Mouse (Mus musculus) splenic B cell, adult 2 months (primary cell): ENCODE data around the gene Cox4i2.

ENCODE experiments used
- DNase-seq: peaks from one replicate; pipeline ENCODE4 v3.0.0-alpha.2; 2011; ENCODE audit warnings: low read depth, low spot score
- H3K27me3 ChIP-seq: 2 replicates; pipeline ENCODE4 v1.6.1; 2012; ENCODE audit warnings: mild to moderate bottlenecking, low read length, moderate library complexity, mixed read lengths; ENCODE audit not compliant: control insufficient read depth, poor library complexity, insufficient read depth, severe bottlenecking
- H3K36me3 ChIP-seq: 2 replicates; pipeline ENCODE4 v1.6.1; 2012; ENCODE audit warnings: mild to moderate bottlenecking, low read length, moderate library complexity, mixed read lengths; ENCODE audit not compliant: control insufficient read depth, poor library complexity, insufficient read depth, severe bottlenecking

The Cox4i2 gene

GRCm38 (mm10) chr2:152726751-152727335 is 27.1 kb upstream of the Cox4i2 start:
- no peaks in the 10 kb centered on the region for H3K36me3 ChIP-seq
- no peak for DNase-seq
- no peaks in the 10 kb centered on the region for H3K27me3 ChIP-seq

GRCm38 (mm10) chr2:152727795-152728510 is 26.0 kb upstream of the Cox4i2 start:
- H3K36me3 ChIP-seq: no peaks in the 10 kb centered on the region
- DNase-seq: no peak
- no peaks in the 10 kb centered on the region for H3K27me3 ChIP-seq

GRCm38 (mm10) chr2:152728594-152728993 is 25.4 kb upstream of the Cox4i2 start:
- Histone ChIP-seq H3K27me3 (no peaks in the 10 kb centered on the region), H3K36me3 (no peaks in the 10 kb centered on the region)
- no peak for DNase-seq

- no peaks in the 10 kb centered on the region for H3K36me3 ChIP-seq
- no peaks in the 10 kb centered on the region for H3K27me3 ChIP-seq
- DNase-seq: no peak
These were observed 24.8 kb upstream of the Cox4i2 start for GRCm38 (mm10) chr2:152729013-152729635.

- Histone ChIP-seq H3K36me3 (no peaks in the 10 kb centered on the region), H3K27me3 (no peaks in the 10 kb centered on the region)
- DNase-seq: no peak
These were observed 24.3 kb upstream of the Cox4i2 start for GRCm38 (mm10) chr2:152729636-152730020.

GRCm38 (mm10) chr2:152733201-152733600 is 20.8 kb upstream of the Cox4i2 start:
- Histone ChIP-seq H3K36me3 (no peaks in the 10 kb centered on the region), H3K27me3 (no peaks in the 10 kb centered on the region; the same call in 1 of the 2 replicates)
- DNase-seq: peak; percentile 41

- Histone ChIP-seq H3K27me3 (peaks cover 2% of the 10 kb centered on the region; the same call in 1 of the 2 replicates), H3K36me3 (no peaks in the 10 kb centered on the region)
- DNase-seq: no peak
These were observed 19.5 kb upstream of the Cox4i2 start for GRCm38 (mm10) chr2:152734501-152734900.

- DNase-seq: peak; percentile 66
- Histone ChIP-seq H3K36me3 (no peaks in the 10 kb centered on the region), H3K27me3 (peaks cover 2% of the 10 kb centered on the region; the same call in 1 of the 2 replicates)
These were observed 19.0 kb upstream of the Cox4i2 start for GRCm38 (mm10) chr2:152734984-152735383.

- Histone ChIP-seq H3K36me3 (no peaks in the 10 kb centered on the region), H3K27me3 (peaks cover 2% of the 10 kb centered on the region; the same call in 1 of the 2 replicates)
- peak; percentile 63 for DNase-seq
These were observed 17.8 kb upstream of the Cox4i2 start, which contains the start of gene Id1 for GRCm38 (mm10) chr2:152736090-152736601. Gene Id1 (plus strand): TSS chr2:152736251.

GRCm38 (mm10) chr2:152736748-152737147 is 17.2 kb upstream of the Cox4i2 start:
- DNase-seq: no peak

GRCm38 (mm10) chr2:152737306-152738221 is 16.4 kb upstream of the Cox4i2 start:
- no peak for DNase-seq
- peaks cover 2% of the 10 kb centered on the region; the same call in 1 of the 2 replicates for H3K27me3 ChIP-seq
- H3K36me3 ChIP-seq: no peaks in the 10 kb centered on the region

More at GRCm38 (mm10) chr2:152736748-152737147, 17.2 kb upstream of the Cox4i2 start:
- Histone ChIP-seq H3K27me3 (peaks cover 2% of the 10 kb centered on the region; the same call in 1 of the 2 replicates), H3K36me3 (no peaks in the 10 kb centered on the region)

- H3K27me3 ChIP-seq: peaks cover 2% of the 10 kb centered on the region; the same call in 1 of the 2 replicates
- H3K36me3 ChIP-seq: no peaks in the 10 kb centered on the region
- no peak for DNase-seq
These were observed 15.6 kb upstream of the Cox4i2 start for GRCm38 (mm10) chr2:152738341-152738740.

- peak; percentile 31 for DNase-seq
These were observed 14.7 kb upstream of the Cox4i2 start for GRCm38 (mm10) chr2:152739031-152739841.

More at GRCm38 (mm10) chr2:152739031-152739841, 14.7 kb upstream of the Cox4i2 start:
- Histone ChIP-seq H3K36me3 (no peaks in the 10 kb centered on the region), H3K27me3 (peaks cover 2% of the 10 kb centered on the region; the same call in 1 of the 2 replicates)
